Mouse (Mus musculus): ENCODE results near the gene Socs1. TPM values are rescaled to one million over a fixed set of nuclear protein-coding genes. Genes with fewer than 3 reads are reported as not detected.

The Socs1 gene
- polyA plus RNA-seq, 1 experiment from 2014 or later: 5.0 TPM

DNA sequence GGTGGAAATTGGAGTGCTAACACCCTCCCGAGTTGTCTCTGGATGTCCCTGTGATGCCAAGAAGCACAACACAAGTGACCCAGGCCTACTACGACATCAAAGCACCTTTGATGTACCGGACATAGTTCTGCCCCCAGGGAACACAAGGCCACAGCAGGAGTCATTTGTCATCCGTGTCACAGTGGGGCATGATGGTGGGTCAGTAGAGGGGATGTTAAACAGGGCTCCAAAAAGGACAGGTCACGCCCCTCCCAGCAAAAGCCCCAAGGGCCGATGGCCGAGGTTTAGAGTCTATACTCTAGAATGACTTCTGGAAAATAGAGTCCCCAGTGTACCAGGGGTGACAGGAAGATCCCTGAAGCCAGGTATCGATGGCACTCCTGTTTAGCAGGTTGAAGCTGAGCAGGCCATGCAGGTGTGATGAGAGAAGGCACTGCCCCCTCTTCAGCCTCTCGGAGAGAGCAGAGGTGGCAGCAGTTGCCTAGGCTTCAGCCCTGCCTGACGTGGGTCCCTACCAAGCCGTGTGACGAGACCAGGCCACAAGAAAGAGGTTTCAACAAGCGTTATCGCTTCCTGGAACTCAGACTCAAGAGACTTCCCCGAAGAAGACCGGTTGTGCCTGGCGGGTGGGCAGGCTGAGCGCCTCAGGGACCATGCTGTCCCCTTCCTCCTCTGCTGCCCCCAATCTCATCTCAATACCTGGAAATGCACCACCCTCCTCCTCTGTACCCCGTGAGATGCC lies 13.4 kb downstream of the Socs1 start:
- Histone ChIP-seq H3K27ac (ENCODE audit: low read length) (no peak overlapping the region), H3K9me3 (replicated peaks; ENCODE audit: control insufficient read depth, low read length, poor library complexity, severe bottlenecking) (no peaks in the 10 kb centered on the region), H3K4me1 (ENCODE audit: control insufficient read depth, insufficient read depth, low read length) (no peaks in the 10 kb centered on the region), H3K4me2 (ENCODE audit: low read length) (no peak overlapping the region), H3K4me3 (ENCODE audit: low read depth, low read length) (no peak overlapping the region), H3K9ac (ENCODE audit: low read depth, low read length) (no peak overlapping the region), H3K36me3 (ENCODE audit: control insufficient read depth, insufficient read depth, low read length) (no peaks in the 10 kb centered on the region), H3K27me3 (ENCODE audit: control insufficient read depth, insufficient read depth, low read depth, low read length) (no peaks in the 10 kb centered on the region)
- ATAC-seq: no peak
- 67% methylated on average over 19 of the region's 19 CpGs for WGBS

GRCm38 (mm10) chr16:10770531-10771325 lies 14.6 kb downstream of the Socs1 start:
- Histone ChIP-seq H3K4me1 (ENCODE audit: control insufficient read depth, insufficient read depth, low read length) (no peaks in the 10 kb centered on the region), H3K27me3 (ENCODE audit: control insufficient read depth, insufficient read depth, low read depth, low read length) (no peaks in the 10 kb centered on the region), H3K4me3 (ENCODE audit: low read depth, low read length) (no peak overlapping the region), H3K9ac (ENCODE audit: low read depth, low read length) (no peak overlapping the region), H3K27ac (ENCODE audit: low read length) (no peak overlapping the region), H3K9me3 (replicated peaks; ENCODE audit: control insufficient read depth, low read length, poor library complexity, severe bottlenecking) (no peaks in the 10 kb centered on the region), H3K36me3 (ENCODE audit: control insufficient read depth, insufficient read depth, low read length) (no peaks in the 10 kb centered on the region), H3K4me2 (ENCODE audit: low read length) (no peak overlapping the region)
- ATAC-seq: no peak
- WGBS: 56% methylated on average over 4 of the region's 4 CpGs

GRCm38 (mm10) chr16:10769661-10770060 lies 15.7 kb downstream of the Socs1 start:
- H3K4me2 ChIP-seq (ENCODE audit: low read length): no peak overlapping the region
- H3K4me3 ChIP-seq (ENCODE audit: low read depth, low read length): no peak overlapping the region
- no peak overlapping the region for H3K9ac ChIP-seq (ENCODE audit: low read depth, low read length)
- H3K9me3 ChIP-seq (replicated peaks; ENCODE audit: control insufficient read depth, low read length, poor library complexity, severe bottlenecking): no peaks in the 10 kb centered on the region
- no peaks in the 10 kb centered on the region for H3K4me1 ChIP-seq (ENCODE audit: control insufficient read depth, insufficient read depth, low read length)
- H3K36me3 ChIP-seq (ENCODE audit: control insufficient read depth, insufficient read depth, low read length): no peaks in the 10 kb centered on the region
- WGBS: 32% methylated on average over 2 of the region's 2 CpGs
- H3K27ac ChIP-seq (ENCODE audit: low read length): no peak overlapping the region
- no peak for ATAC-seq
- no peaks in the 10 kb centered on the region for H3K27me3 ChIP-seq (ENCODE audit: control insufficient read depth, insufficient read depth, low read depth, low read length)

DNA sequence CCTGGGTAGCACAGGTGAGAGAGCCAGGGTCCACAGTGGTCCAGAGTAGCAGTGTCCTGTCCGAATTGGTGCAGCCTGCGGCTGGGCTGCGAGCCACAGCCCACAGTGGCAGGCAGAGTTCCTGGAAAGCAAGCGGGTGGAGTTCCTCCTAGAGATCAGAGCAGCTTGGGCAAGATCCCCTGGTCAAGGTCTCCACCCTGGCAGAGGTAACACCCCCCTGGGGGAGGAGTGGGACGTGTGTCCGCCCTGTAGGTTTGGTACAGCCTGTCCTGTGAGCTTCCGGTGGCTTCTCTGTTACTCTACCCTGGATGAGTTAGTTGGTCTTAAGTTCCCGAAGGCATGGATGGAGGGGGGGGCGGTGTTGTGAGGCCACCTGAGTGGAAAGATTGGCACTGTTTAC lies 16.5 kb downstream of the Socs1 start:
- WGBS: 75% methylated on average over 9 of the region's 9 CpGs
- Histone ChIP-seq H3K27me3 (ENCODE audit: control insufficient read depth, insufficient read depth, low read depth, low read length) (no peaks in the 10 kb centered on the region), H3K9me3 (replicated peaks; ENCODE audit: control insufficient read depth, low read length, poor library complexity, severe bottlenecking) (no peaks in the 10 kb centered on the region), H3K4me3 (ENCODE audit: low read depth, low read length) (no peak overlapping the region), H3K4me1 (ENCODE audit: control insufficient read depth, insufficient read depth, low read length) (no peaks in the 10 kb centered on the region), H3K36me3 (ENCODE audit: control insufficient read depth, insufficient read depth, low read length) (no peaks in the 10 kb centered on the region), H3K9ac (ENCODE audit: low read depth, low read length) (no peak overlapping the region), H3K4me2 (ENCODE audit: low read length) (no peak overlapping the region), H3K27ac (ENCODE audit: low read length) (no peak overlapping the region)
- ATAC-seq: no peak

- no peak overlapping the region for H3K27ac ChIP-seq (ENCODE audit: low read length)
- WGBS: 42% methylated on average over 4 of the region's 4 CpGs
- no peaks in the 10 kb centered on the region for H3K27me3 ChIP-seq (ENCODE audit: control insufficient read depth, insufficient read depth, low read depth, low read length)
- H3K4me3 ChIP-seq (ENCODE audit: low read depth, low read length): no peak overlapping the region
- no peaks in the 10 kb centered on the region for H3K9me3 ChIP-seq (replicated peaks; ENCODE audit: control insufficient read depth, low read length, poor library complexity, severe bottlenecking)
- H3K9ac ChIP-seq (ENCODE audit: low read depth, low read length): no peak overlapping the region
- H3K4me2 ChIP-seq (ENCODE audit: low read length): no peak overlapping the region
- no peak for ATAC-seq
- no peaks in the 10 kb centered on the region for H3K36me3 ChIP-seq (ENCODE audit: control insufficient read depth, insufficient read depth, low read length)
- H3K4me1 ChIP-seq (ENCODE audit: control insufficient read depth, insufficient read depth, low read length): no peaks in the 10 kb centered on the region
Measured at GRCm38 (mm10) chr16:10767158-10767557, 18.2 kb downstream of the Socs1 start.

DNA sequence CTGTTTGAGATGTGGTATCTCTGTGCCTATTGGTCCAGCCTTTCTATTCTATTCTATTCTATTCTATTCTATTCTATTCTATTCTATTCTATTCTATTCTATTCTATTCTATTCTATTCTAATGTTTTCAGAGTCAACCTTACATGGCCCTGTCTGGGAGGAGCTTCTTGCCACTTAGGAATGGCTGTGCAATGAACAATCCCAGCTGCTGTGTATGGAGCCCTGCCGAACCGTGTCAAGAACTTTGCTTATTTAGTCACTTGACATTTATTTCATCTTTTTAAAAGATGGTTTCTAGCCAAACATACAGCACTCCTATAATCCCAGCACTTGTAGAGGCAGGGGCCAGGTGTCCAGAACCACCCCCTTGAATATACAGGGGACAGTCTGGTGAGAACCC lies 21.0 kb downstream of the Socs1 start:
- Histone ChIP-seq H3K4me1 (ENCODE audit: control insufficient read depth, insufficient read depth, low read length) (no peaks in the 10 kb centered on the region), H3K9me3 (replicated peaks; ENCODE audit: control insufficient read depth, low read length, poor library complexity, severe bottlenecking) (no peaks in the 10 kb centered on the region), H3K4me2 (ENCODE audit: low read length) (no peak overlapping the region), H3K36me3 (ENCODE audit: control insufficient read depth, insufficient read depth, low read length) (no peaks in the 10 kb centered on the region), H3K27ac (ENCODE audit: low read length) (no peak overlapping the region), H3K9ac (ENCODE audit: low read depth, low read length) (no peak overlapping the region), H3K4me3 (ENCODE audit: low read depth, low read length) (no peak overlapping the region), H3K27me3 (ENCODE audit: control insufficient read depth, insufficient read depth, low read depth, low read length) (no peaks in the 10 kb centered on the region)
- 65% methylated on average over 2 of the region's 2 CpGs for WGBS
- no peak for ATAC-seq

DNA sequence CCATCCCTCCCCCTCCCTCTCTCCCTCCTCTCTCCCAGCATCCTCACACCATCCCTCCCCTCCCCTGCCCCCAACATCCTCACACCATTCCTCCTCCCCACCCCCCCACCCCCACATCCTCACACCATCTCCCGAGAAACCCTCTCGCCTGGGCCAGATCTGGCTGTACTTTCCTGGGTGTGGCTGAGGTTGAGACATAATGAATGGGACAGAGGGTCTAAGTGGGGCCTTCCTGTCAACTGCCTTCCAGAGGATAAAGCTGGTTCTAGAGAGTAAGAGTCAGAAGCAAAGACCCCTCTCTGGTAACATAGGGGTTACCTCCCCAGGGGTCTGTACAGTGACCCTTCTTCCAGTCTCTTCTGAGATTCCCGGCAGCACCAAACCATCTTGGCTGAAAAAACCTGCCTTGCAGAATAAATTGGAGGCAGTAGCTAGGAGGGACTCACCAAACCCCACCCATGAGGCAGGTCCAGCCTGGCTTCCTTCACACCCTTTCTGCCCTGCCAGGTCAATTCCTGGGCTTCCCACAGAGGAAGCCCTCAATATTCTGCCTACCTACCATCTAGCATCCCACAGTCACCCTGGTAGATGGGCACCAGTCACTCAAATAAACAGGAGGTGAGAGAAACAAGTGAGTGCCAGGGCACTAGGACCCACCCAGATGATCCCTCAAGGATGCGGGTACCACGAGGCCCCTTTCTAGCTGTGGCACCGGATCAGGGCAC lies 21.6 kb downstream of the Socs1 start:
- Histone ChIP-seq H3K36me3 (ENCODE audit: control insufficient read depth, insufficient read depth, low read length) (no peaks in the 10 kb centered on the region), H3K4me3 (ENCODE audit: low read depth, low read length) (no peak overlapping the region), H3K4me1 (ENCODE audit: control insufficient read depth, insufficient read depth, low read length) (no peaks in the 10 kb centered on the region), H3K27me3 (ENCODE audit: control insufficient read depth, insufficient read depth, low read depth, low read length) (no peaks in the 10 kb centered on the region), H3K9ac (ENCODE audit: low read depth, low read length) (no peak overlapping the region), H3K27ac (ENCODE audit: low read length) (no peak overlapping the region), H3K9me3 (replicated peaks; ENCODE audit: control insufficient read depth, low read length, poor library complexity, severe bottlenecking) (no peaks in the 10 kb centered on the region), H3K4me2 (ENCODE audit: low read length) (no peak overlapping the region)
- no peak for ATAC-seq
- 76% methylated on average over 6 of the region's 6 CpGs for WGBS

DNA sequence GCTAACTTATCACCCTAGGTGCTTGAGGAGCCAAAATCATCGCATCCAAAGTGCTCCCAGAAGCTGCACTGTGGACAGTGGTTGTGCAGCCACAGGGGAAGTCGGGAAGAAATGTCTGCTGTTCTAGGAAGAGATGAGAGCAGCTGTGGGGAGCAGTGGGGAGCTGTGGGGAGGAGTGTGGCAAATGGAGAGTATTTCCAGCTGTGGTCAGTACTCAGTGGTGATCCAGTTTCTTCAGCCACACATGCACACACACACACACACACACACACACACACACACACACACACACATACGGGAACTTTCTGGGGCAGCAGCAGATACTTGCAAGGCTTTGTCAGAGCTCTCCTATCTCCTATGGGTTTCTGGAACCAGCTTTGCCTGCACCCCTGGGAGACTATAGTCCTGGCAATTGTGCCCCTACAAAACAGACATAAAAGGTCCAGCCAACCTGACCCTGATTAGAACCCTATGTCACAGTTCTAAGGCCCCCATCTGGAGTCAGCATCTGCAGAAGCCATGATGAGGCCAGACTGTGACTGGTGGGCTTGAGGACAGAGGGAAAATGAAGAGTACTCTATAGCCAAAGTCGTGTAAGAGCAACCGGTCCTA lies 22.7 kb downstream of the Socs1 start:
- Histone ChIP-seq H3K9ac (ENCODE audit: low read depth, low read length) (no peak overlapping the region), H3K9me3 (replicated peaks; ENCODE audit: control insufficient read depth, low read length, poor library complexity, severe bottlenecking) (no peaks in the 10 kb centered on the region), H3K27ac (ENCODE audit: low read length) (no peak overlapping the region), H3K36me3 (ENCODE audit: control insufficient read depth, insufficient read depth, low read length) (no peaks in the 10 kb centered on the region), H3K27me3 (ENCODE audit: control insufficient read depth, insufficient read depth, low read depth, low read length) (no peaks in the 10 kb centered on the region), H3K4me2 (ENCODE audit: low read length) (no peak overlapping the region), H3K4me3 (ENCODE audit: low read depth, low read length) (no peak overlapping the region), H3K4me1 (ENCODE audit: control insufficient read depth, insufficient read depth, low read length) (no peaks in the 10 kb centered on the region)
- 77% methylated on average over 5 of the region's 5 CpGs for WGBS
- ATAC-seq: no peak
